Mouse (Mus musculus) ES-E14 (cell line): ENCODE measurements around the gene C530008M17Rik. TPM values are rescaled to one million over a fixed set of nuclear protein-coding genes. Genes with fewer than 3 reads are reported as not detected.

Source experiments
- DNase-seq: peaks from one replicate; pipeline ENCODE4 v3.0.0-alpha.2; 2013; ENCODE audit warnings: low read depth, low spot score
- H3K27ac ChIP-seq: 2 replicates; pipeline ENCODE4 v1.5.1; 2012; ENCODE audit warnings: low read depth, mild to moderate bottlenecking, low read length, moderate library complexity, mixed read lengths; ENCODE audit not compliant: poor library complexity, insufficient read depth, severe bottlenecking
- H3K36me3 ChIP-seq: 2 replicates; pipeline ENCODE4 v1.6.1; 2012; ENCODE audit warnings: mild to moderate bottlenecking, low read length, moderate library complexity, mixed read lengths; ENCODE audit not compliant: control insufficient read depth, poor library complexity, insufficient read depth, severe bottlenecking
- H3K4me1 ChIP-seq, 2 experiments: fragments of 150-350 bp in 1 of 2; sonication (generic) in 1 of 2; 2 replicates each; pipeline ENCODE4 v1.6.1; 2012; ENCODE audit warnings: low read length in 2 of 2, mild to moderate bottlenecking in 1 of 2, mixed read lengths in 1 of 2; ENCODE audit not compliant: control insufficient read depth in 2 of 2, insufficient read depth in 2 of 2, poor library complexity in 1 of 2
- H3K4me3 ChIP-seq, 2 experiments: fragments of 150-350 bp in 1 of 2; sonication (generic) in 1 of 2; 2 replicates each; pipeline ENCODE4 v1.5.1; 2012; ENCODE audit warnings: low read length in 2 of 2, low read depth in 1 of 2, mild to moderate bottlenecking in 1 of 2, mixed read lengths in 1 of 2; ENCODE audit not compliant: insufficient read depth in 1 of 2, poor library complexity in 1 of 2, severe bottlenecking in 1 of 2
- H3K9ac ChIP-seq: 2 replicates; pipeline ENCODE4 v1.6.1; 2012; ENCODE audit warnings: low read depth, mild to moderate bottlenecking, low read length, mixed read lengths; ENCODE audit not compliant: poor library complexity, insufficient read depth, severe bottlenecking
- H3K9me3 ChIP-seq: fragments of 150-350 bp; sonication (generic); 2 replicates; pipeline ENCODE4 v1.6.1; 2012; ENCODE audit warnings: low read depth, mild to moderate bottlenecking, low read length; ENCODE audit not compliant: control insufficient read depth, insufficient read depth
- CHD2 ChIP-seq: IDR thresholded peaks from 2 replicates; pipeline ENCODE4 v1.6.1; 2014; ENCODE audit warnings: mild to moderate bottlenecking, low read depth, low read length, inconsistent platforms
- HCFC1 ChIP-seq: IDR thresholded peaks from 2 replicates; pipeline ENCODE4 v1.6.1; 2012; ENCODE audit warnings: low read length, inconsistent platforms, borderline replicate concordance; ENCODE audit not compliant: insufficient read depth
- MAFK ChIP-seq: IDR thresholded peaks from 2 replicates; pipeline ENCODE4 v1.6.1; 2014; ENCODE audit warnings: mild to moderate bottlenecking, low read depth, low read length, inconsistent platforms; ENCODE audit not compliant: insufficient read depth
- ZC3H11A ChIP-seq: IDR thresholded peaks from 2 replicates; pipeline ENCODE4 v1.6.1; 2012; ENCODE audit warnings: low read depth, mild to moderate bottlenecking, inconsistent platforms, low read length, borderline replicate concordance
- ZNF384 ChIP-seq: IDR thresholded peaks from 2 replicates; pipeline ENCODE4 v1.6.1; 2012; ENCODE audit warnings: low read depth, low read length, inconsistent platforms
- in situ Hi-C, 2 experiments: fragments of 600-800 bp; cut with MboI; formaldehyde crosslinking; loops; one replicate each; pipeline ENCODE4 v1.15.1; 2025; ENCODE audit warnings: low sequenced_read_pairs in 2 of 2, inconsistent platforms in 1 of 2; ENCODE audit not compliant: unreplicated experiment in 2 of 2
- total RNA-seq: library from RNA; depleted of rRNA; stranded (reverse); fragments of 300-350 nt; gene quantifications from 2 replicates; pipeline ENCODE4 v1.2.3, GENCODE M21; 2012

C530008M17Rik gene
- total RNA-seq, 1 experiment, result 1.1 TPM

- H3K27ac ChIP-seq, result no peak overlapping the region
- no peak overlapping the region for H3K9ac ChIP-seq
- H3K4me1 ChIP-seq, result no peaks in the 10 kb centered on the region
- no peaks in the 10 kb centered on the region for H3K9me3 ChIP-seq
- in situ Hi-C loops, result no loop called here
- no peak overlapping the region for H3K4me3 ChIP-seq
- no peak for DNase-seq
- TF ChIP-seq ZNF384 (no peak), CHD2 (no peak), MAFK (no peak), ZC3H11A (no peak), HCFC1 (no peak)
- H3K36me3 ChIP-seq, result no peaks in the 10 kb centered on the region
These were observed 32.3 kb downstream of the C530008M17Rik start for GRCm38 (mm10) chr5:76688643-76689042.

GRCm38 (mm10) chr5:76690177-76690593 lies 33.9 kb downstream of the C530008M17Rik start:
- Histone ChIP-seq H3K4me1 (no peaks in the 10 kb centered on the region), H3K9me3 (no peaks in the 10 kb centered on the region), H3K4me3 (no peak overlapping the region), H3K27ac (no peak overlapping the region), H3K36me3 (no peaks in the 10 kb centered on the region), H3K9ac (no peak overlapping the region)
- no peak for DNase-seq
- TF ChIP-seq HCFC1 (no peak), ZNF384 (no peak), MAFK (no peak), ZC3H11A (no peak), CHD2 (no peak)
- in situ Hi-C loops, result no loop called here

- Histone ChIP-seq H3K9ac (no peak overlapping the region), H3K9me3 (no peaks in the 10 kb centered on the region), H3K27ac (no peak overlapping the region), H3K4me3 (no peak overlapping the region), H3K36me3 (no peaks in the 10 kb centered on the region), H3K4me1 (no peaks in the 10 kb centered on the region)
- in situ Hi-C loops, result no loop called here
- no peak for DNase-seq
- no peak for TF ChIP-seq MAFK
- no peak for TF ChIP-seq ZC3H11A
- no peak for TF ChIP-seq HCFC1
- no peak for TF ChIP-seq CHD2
- no peak for TF ChIP-seq ZNF384
These were observed 34.9 kb downstream of the C530008M17Rik start for GRCm38 (mm10) chr5:76691251-76691650.

GRCm38 (mm10) chr5:76691706-76692424 lies 35.6 kb downstream of the C530008M17Rik start:
- TF ChIP-seq ZNF384, result no peak
- no peak for TF ChIP-seq MAFK
- TF ChIP-seq HCFC1, result no peak
- TF ChIP-seq ZC3H11A, result no peak
- TF ChIP-seq CHD2, result no peak
- in situ Hi-C loops, result no loop called here
- H3K4me1 ChIP-seq, result no peaks in the 10 kb centered on the region
- H3K9ac ChIP-seq, result no peak overlapping the region
- no peaks in the 10 kb centered on the region for H3K9me3 ChIP-seq
- H3K4me3 ChIP-seq, result no peak overlapping the region
- H3K27ac ChIP-seq, result no peak overlapping the region
- no peak for DNase-seq
- no peaks in the 10 kb centered on the region for H3K36me3 ChIP-seq
